Mouse (Mus musculus) layer of hippocampus, postnatal 14 days (tissue): Measurements from ENCODE around the gene Ssbp1. TPM values are rescaled to one million over a fixed set of nuclear protein-coding genes. Genes with fewer than 3 reads are reported as not detected.

Experiments
- DNase-seq, 2 experiments: peaks; one replicate each; pipeline ENCODE4 v3.0.0; 2021 to 2022; ENCODE audit warnings: low spot score in 2 of 2, mixed read lengths in 1 of 2
- total RNA-seq, 2 experiments: library from RNA; stranded (reverse); gene quantifications; 2 replicates each; pipeline ENCODE4 v1.2.3; 2021

Ssbp1 gene
- total RNA-seq, 2 experiments from 2014 or later: 33.7 to 34.1 TPM

DNA sequence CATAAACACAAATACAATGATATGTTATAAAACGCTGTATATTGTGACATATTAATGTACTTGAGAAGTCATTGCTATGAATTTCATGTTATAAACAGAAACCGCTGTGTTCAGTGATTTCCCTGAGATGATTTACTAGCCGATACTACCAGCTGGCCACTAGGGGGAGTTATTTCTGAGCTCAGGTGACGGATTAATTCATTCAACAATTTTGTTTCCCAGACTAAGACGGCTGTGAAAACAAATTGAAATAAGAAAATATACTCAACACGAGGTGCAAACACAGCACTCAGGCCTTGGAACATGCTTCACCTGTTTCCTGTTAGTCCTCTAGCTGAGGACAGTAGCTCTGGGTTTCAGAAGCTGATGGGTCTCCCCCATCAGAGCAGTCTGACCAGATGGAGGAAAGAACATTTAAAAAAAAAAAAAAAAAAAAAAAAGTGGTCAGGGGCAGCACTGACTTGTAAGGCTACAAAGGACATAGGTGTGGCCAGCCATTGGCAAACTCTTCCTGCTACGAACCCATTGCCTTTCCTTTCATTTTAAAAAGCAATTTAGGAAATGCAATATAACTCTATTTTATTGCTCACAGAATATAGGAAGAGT lies 16.6 kb upstream of the Ssbp1 start:
- DNase-seq: no peak

- no peak for DNase-seq
Measured at GRCm38 (mm10) chr6:40465710-40466109, 5.4 kb upstream of the Ssbp1 start.

GRCm38 (mm10) chr6:40471720-40472010 lies 513 bp downstream of the Ssbp1 start:
- no peak for DNase-seq

DNA sequence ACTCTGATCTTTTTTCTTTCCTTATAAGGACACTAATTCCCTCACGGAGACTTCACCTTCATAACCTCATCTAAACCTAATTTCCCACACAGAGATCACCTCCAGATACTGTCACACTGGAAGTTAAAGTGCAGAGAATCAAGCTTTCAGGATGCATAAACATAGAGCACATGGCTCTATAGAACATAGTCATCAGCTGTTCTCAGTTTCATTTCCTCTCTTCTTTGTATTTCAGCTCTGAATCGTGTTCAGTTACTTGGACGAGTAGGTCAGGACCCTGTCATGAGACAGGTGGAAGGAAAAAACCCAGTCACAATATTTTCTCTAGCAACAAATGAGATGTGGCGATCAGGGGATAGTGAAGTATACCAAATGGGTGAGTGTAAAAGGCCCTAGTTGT lies 5.0 kb downstream of the Ssbp1 start:
- no peak for DNase-seq

GRCm38 (mm10) chr6:40479705-40480104 lies 8.6 kb downstream of the Ssbp1 start:
- DNase-seq: peak in 1 of 2 experiments; percentile 24

DNA sequence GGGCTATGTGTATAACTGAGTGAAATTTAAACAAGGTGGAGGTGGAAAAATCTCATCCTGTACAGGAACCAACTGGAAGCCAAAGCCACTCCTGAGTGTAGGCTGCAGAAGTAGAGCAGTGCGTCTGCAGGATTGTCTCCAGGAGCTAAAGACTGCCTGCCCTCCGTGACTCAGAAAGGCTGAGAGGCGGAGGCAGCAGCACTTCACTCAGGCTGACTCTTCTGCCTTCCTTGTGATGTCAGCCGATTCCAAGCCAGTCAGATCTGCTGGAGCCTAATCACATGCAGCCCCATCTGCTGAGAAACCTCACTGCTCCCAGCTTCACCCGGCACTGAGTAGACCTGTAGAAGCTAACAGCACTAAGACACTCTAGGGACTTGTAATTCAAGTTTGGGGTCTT lies 11.2 kb downstream of the Ssbp1 start:
- DNase-seq: no peak

GRCm38 (mm10) chr6:40490933-40491332 lies 19.8 kb downstream of the Ssbp1 start, which contains the start of gene Tas2r137:
TSS of gene Tas2r137 (plus strand) at chr6:40491233.
- no peak for DNase-seq

DNA sequence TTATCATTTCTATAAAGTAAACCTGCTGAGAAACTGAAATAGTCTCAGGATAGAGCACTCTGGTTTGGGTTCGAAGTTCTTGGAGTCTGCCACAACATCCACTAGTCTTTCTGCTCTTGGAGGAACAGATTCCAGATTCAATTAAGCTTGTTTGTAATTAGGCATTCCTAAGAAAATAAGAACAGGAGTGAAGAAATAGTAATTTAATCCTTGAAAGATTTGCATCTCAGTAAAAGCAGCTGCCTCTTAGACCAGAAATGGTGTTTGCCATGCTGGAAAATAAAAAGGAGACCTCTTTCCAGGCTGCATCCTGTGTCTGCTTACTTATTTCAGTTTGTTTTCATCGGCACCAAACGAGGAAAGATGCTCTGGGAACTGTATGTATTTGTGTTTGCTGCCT lies 22.1 kb downstream of the Ssbp1 start, which contains the start of gene Tas2r108:
Gene Tas2r108 (plus strand): TSS at position 301 of the 400 bp plus-strand sequence.
- DNase-seq: no peak

GRCm38 (mm10) chr6:40519408-40519807 lies 48.3 kb downstream of the Ssbp1 start, which contains the start of gene Prss37:
TSS of gene Prss37 (minus strand) at chr6:40519508.
- DNase-seq: no peak

Other genes with a start within 250 kb of the Ssbp1 start
- gene Agk, start 146.2 kb upstream of the Ssbp1 start, total RNA-seq: 10 to 100 TPM; 50.4 to 53.9 TPM
- 10 to 100 TPM; 40.8 to 44.6 TPM for gene E330009J07Rik, start 35.2 kb upstream of the Ssbp1 start, total RNA-seq
- not detected for gene Wee2, start 32.3 kb upstream of the Ssbp1 start, total RNA-seq
- gene Tas2r137, start 19.9 kb downstream of the Ssbp1 start, total RNA-seq: under 1 TPM in 1 of 2 experiments, not detected in 1; 0.30 TPM
- under 1 TPM in 1 of 2 experiments, not detected in 1; 0.44 TPM for gene Tas2r108, start 22.2 kb downstream of the Ssbp1 start, total RNA-seq
- not detected for gene Prss37, start 48.2 kb downstream of the Ssbp1 start, total RNA-seq
- not detected for gene Olfr461, start 83.7 kb downstream of the Ssbp1 start, total RNA-seq
- gene Olfr460, start 98.1 kb downstream of the Ssbp1 start, total RNA-seq: not detected
- gene Clec5a, start 114.5 kb downstream of the Ssbp1 start, total RNA-seq: under 1 TPM; 0.37 to 0.45 TPM
- not detected for gene Tas2r138, start 142.0 kb downstream of the Ssbp1 start, total RNA-seq
- under 1 TPM; 0.26 to 0.32 TPM for gene Mgam, start 157.5 kb downstream of the Ssbp1 start, total RNA-seq